Mouse (Mus musculus): ENCODE results near the gene Vmn1r224. TPM values are rescaled to one million over a fixed set of nuclear protein-coding genes. Genes with fewer than 3 reads are reported as not detected.

Gene Vmn1r224
- not detected for polyA plus RNA-seq (2014; fragmentation: Illumina TruSeq; extraction: RNeasy Lipid Tissue Mini Kit (QIAGEN cat#74804); ENCODE audit: low read depth, low replicate concordance)

GRCm38 (mm10) chr17:20413846-20414245 lies at the start of gene Vmn1r224:
Vmn1r224 (plus strand) TSS chr17:20414146.

Other genes with a start within 250 kb of the Vmn1r224 start
- not detected for gene Fpr-rs6, start 231.0 kb upstream of the Vmn1r224 start, polyA plus RNA-seq (2014; fragmentation: Illumina TruSeq; extraction: RNeasy Lipid Tissue Mini Kit (QIAGEN cat#74804); ENCODE audit: low read depth, low replicate concordance)
- not detected for gene Vmn2r105, start 179.1 kb upstream of the Vmn1r224 start, polyA plus RNA-seq (2014; fragmentation: Illumina TruSeq; extraction: RNeasy Lipid Tissue Mini Kit (QIAGEN cat#74804); ENCODE audit: low read depth, low replicate concordance)
- not detected for gene Vmn2r106, start 128.6 kb upstream of the Vmn1r224 start, polyA plus RNA-seq (2014; fragmentation: Illumina TruSeq; extraction: RNeasy Lipid Tissue Mini Kit (QIAGEN cat#74804); ENCODE audit: low read depth, low replicate concordance)
- not detected for gene Vmn2r107, start 68.9 kb upstream of the Vmn1r224 start, polyA plus RNA-seq (2014; fragmentation: Illumina TruSeq; extraction: RNeasy Lipid Tissue Mini Kit (QIAGEN cat#74804); ENCODE audit: low read depth, low replicate concordance)
- not detected for gene Vmn2r108, start 67.2 kb downstream of the Vmn1r224 start, polyA plus RNA-seq (2014; fragmentation: Illumina TruSeq; extraction: RNeasy Lipid Tissue Mini Kit (QIAGEN cat#74804); ENCODE audit: low read depth, low replicate concordance)
- gene Vmn1r225, start 84.0 kb downstream of the Vmn1r224 start, polyA plus RNA-seq (2014; fragmentation: Illumina TruSeq; extraction: RNeasy Lipid Tissue Mini Kit (QIAGEN cat#74804); ENCODE audit: low read depth, low replicate concordance) = not detected
- not detected for gene Vmn2r109, start 150.6 kb downstream of the Vmn1r224 start, polyA plus RNA-seq (2014; fragmentation: Illumina TruSeq; extraction: RNeasy Lipid Tissue Mini Kit (QIAGEN cat#74804); ENCODE audit: low read depth, low replicate concordance)
- gene Vmn2r110, start 182.3 kb downstream of the Vmn1r224 start, polyA plus RNA-seq (2014; fragmentation: Illumina TruSeq; extraction: RNeasy Lipid Tissue Mini Kit (QIAGEN cat#74804); ENCODE audit: low read depth, low replicate concordance) = not detected
- gene Fpr-rs3, start 210.7 kb downstream of the Vmn1r224 start, polyA plus RNA-seq (2014; fragmentation: Illumina TruSeq; extraction: RNeasy Lipid Tissue Mini Kit (QIAGEN cat#74804); ENCODE audit: low read depth, low replicate concordance) = not detected

Data from sigmoid colon, adult 10 weeks (tissue).